Mouse (Mus musculus): ENCODE measurements around the gene Higd1a. TPM values are rescaled to one million over a fixed set of nuclear protein-coding genes. Genes with fewer than 3 reads are reported as not detected.

Higd1a gene
- polyA plus RNA-seq, 1 experiment from 2014 or later = 151 TPM

DNA sequence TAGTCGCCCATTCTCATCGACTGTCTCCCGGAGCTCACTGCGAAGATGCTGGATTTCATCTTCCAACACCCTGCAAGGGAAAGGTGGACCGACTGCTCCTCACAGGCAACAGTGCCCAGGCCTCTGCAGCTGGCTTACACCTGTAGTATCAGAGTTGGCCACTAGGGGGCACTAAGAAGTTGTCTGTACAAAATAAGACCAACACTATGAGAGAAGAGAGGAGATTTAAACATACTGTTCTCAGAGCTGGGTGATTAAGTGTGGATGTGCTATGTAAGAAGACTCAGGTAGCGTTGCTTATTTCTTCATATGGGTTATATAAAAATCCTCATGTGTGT, 27.2 kb downstream of the Higd1a start:
- H3K4me1 ChIP-seq (ENCODE audit: control insufficient read depth, insufficient read depth, low read length) = no peaks in the 10 kb centered on the region
- DNase-seq (ENCODE audit: low spot score) (peak; percentile 86), ATAC-seq (peak; percentile 74; the same call in 1 of the 2 replicates)
- no peak overlapping the region for H3K4me2 ChIP-seq (ENCODE audit: low read length)
- no peak overlapping the region for H3K4me3 ChIP-seq (ENCODE audit: low read depth, low read length)
- H3K27ac ChIP-seq (ENCODE audit: low read depth, low read length) = no peak overlapping the region
- H3K9ac ChIP-seq (ENCODE audit: low read length) = no peak overlapping the region
- no peaks in the 10 kb centered on the region for H3K36me3 ChIP-seq (ENCODE audit: control insufficient read depth, insufficient read depth, low read length)
- H3K27me3 ChIP-seq (replicated peaks; ENCODE audit: control insufficient read depth, insufficient read depth, low read length) = no peaks in the 10 kb centered on the region
- 26% methylated on average over 6 of the region's 6 CpGs for WGBS
- no peaks in the 10 kb centered on the region for H3K9me3 ChIP-seq (replicated peaks; ENCODE audit: control insufficient read depth, low read length)

DNA sequence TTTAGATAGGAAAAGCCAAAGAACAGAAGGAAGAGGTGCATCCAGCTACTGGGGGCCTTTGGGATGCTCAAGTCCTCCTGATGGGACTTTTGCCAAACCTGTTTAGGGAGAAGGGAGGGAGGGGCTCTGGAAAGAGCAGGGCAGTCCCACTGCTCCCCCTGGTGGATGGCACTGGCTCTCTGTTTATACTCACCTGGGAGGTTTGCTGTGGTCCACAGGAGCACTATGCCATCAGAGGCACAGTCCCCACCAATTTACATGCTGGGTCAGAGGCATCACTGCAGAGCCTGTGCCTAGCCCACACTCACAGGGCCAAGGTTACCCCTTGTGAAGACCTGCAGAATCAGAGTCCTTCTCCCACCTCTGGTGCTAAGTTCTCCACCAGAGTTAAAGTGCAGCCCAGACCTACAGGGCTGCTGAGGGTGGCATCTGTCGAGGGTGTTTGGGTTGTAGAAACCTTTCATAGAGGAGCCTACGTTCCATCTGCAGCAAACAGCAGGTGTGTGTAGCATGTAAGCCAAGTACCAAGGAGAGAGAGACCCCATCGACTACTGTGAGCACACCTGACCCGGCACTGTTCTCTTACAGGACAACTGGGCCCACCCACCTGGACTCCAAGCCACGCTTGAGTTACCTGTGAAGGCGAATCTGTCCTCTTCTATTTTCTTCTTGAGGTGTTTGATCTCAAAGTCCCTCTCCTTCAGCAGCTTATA, 27.8 kb downstream of the Higd1a start:
- DNase-seq (ENCODE audit: low spot score) (peak; percentile 48), ATAC-seq (0 out of 2 replicates have a peak, but pooled peaks have one; percentile 25)
- no peak overlapping the region for H3K9ac ChIP-seq (ENCODE audit: low read length)
- H3K4me3 ChIP-seq (ENCODE audit: low read depth, low read length) = no peak overlapping the region
- no peaks in the 10 kb centered on the region for H3K27me3 ChIP-seq (replicated peaks; ENCODE audit: control insufficient read depth, insufficient read depth, low read length)
- H3K9me3 ChIP-seq (replicated peaks; ENCODE audit: control insufficient read depth, low read length) = no peaks in the 10 kb centered on the region
- H3K27ac ChIP-seq (ENCODE audit: low read depth, low read length) = no peak overlapping the region
- 82% methylated on average over 6 of the region's 6 CpGs for WGBS
- no peaks in the 10 kb centered on the region for H3K36me3 ChIP-seq (ENCODE audit: control insufficient read depth, insufficient read depth, low read length)
- H3K4me1 ChIP-seq (ENCODE audit: control insufficient read depth, insufficient read depth, low read length) = no peaks in the 10 kb centered on the region
- no peak overlapping the region for H3K4me2 ChIP-seq (ENCODE audit: low read length)

DNA sequence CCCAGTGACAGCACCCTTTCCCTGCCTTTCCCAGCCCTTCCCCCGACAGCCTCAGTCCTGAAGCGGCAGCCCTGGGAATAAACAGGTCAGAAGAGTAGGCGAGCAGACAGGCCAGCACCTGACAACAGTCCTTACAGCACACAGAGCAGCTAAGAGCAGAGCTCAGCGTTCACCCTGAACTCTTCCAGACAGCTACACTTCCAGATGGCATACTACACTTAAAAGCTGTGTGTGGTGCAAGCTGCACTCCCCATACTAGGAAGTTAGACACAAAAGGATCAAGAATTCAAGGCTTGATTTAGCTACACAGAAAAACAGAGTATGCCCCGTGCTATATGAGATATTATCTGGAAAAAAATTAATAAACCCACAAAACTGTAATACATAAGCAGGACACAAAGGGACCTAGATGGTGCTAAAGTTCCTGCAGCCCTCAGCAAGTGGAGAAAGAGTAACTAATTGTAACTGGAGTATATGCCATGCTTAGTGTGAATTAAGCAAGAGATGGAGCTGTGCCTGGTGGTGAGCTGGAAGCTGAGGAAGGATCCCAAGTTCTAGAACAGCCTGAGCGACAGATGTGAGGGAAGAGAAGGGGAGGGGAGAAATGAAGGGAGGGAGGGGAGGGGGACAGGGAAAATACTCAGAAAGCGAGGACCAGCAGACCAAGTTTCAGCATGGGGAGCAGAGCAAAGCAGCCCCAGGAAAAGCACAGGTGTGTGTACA, 28.7 kb downstream of the Higd1a start:
- no peak overlapping the region for H3K4me3 ChIP-seq (ENCODE audit: low read depth, low read length)
- no peak overlapping the region for H3K4me2 ChIP-seq (ENCODE audit: low read length)
- H3K36me3 ChIP-seq (ENCODE audit: control insufficient read depth, insufficient read depth, low read length) = no peaks in the 10 kb centered on the region
- no peak for DNase-seq (ENCODE audit: low spot score)
- no peaks in the 10 kb centered on the region for H3K9me3 ChIP-seq (replicated peaks; ENCODE audit: control insufficient read depth, low read length)
- H3K9ac ChIP-seq (ENCODE audit: low read length) = no peak overlapping the region
- WGBS = 74% methylated on average over 7 of the region's 7 CpGs
- ATAC-seq = no peak
- no peaks in the 10 kb centered on the region for H3K27me3 ChIP-seq (replicated peaks; ENCODE audit: control insufficient read depth, insufficient read depth, low read length)
- no peak overlapping the region for H3K27ac ChIP-seq (ENCODE audit: low read depth, low read length)
- H3K4me1 ChIP-seq (ENCODE audit: control insufficient read depth, insufficient read depth, low read length) = no peaks in the 10 kb centered on the region

DNA sequence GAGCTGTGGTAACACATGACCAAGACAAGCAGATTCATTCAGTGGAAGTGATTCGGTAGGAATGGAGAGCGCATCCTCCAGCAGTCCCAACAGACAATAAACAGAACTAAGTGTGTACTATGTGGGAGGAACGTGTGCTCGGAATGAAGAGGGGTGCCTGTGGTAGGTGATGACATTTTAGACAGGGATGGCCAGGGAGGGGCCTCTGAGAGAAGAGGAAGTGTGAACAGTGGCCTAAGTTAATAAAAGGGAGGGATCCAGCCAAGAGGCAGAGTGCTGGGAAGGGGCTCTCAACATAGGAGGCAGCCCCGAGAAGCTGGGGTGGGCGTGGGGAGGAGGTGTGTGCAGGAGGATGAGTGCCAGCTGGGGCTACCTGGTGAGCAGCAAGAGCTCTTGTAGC, 29.8 kb downstream of the Higd1a start:
- Histone ChIP-seq H3K27me3 (replicated peaks; ENCODE audit: control insufficient read depth, insufficient read depth, low read length) (no peaks in the 10 kb centered on the region), H3K4me2 (ENCODE audit: low read length) (no peak overlapping the region), H3K9ac (ENCODE audit: low read length) (no peak overlapping the region), H3K4me3 (ENCODE audit: low read depth, low read length) (no peak overlapping the region), H3K4me1 (ENCODE audit: control insufficient read depth, insufficient read depth, low read length) (peaks cover 4% of the 10 kb centered on the region; the same call in 1 of the 2 replicates), H3K27ac (ENCODE audit: low read depth, low read length) (no peak overlapping the region), H3K36me3 (ENCODE audit: control insufficient read depth, insufficient read depth, low read length) (no peaks in the 10 kb centered on the region), H3K9me3 (replicated peaks; ENCODE audit: control insufficient read depth, low read length) (no peaks in the 10 kb centered on the region)
- no peak for DNase-seq (ENCODE audit: low spot score)
- 82% methylated on average over 6 of the region's 6 CpGs for WGBS
- no peak for ATAC-seq

DNA sequence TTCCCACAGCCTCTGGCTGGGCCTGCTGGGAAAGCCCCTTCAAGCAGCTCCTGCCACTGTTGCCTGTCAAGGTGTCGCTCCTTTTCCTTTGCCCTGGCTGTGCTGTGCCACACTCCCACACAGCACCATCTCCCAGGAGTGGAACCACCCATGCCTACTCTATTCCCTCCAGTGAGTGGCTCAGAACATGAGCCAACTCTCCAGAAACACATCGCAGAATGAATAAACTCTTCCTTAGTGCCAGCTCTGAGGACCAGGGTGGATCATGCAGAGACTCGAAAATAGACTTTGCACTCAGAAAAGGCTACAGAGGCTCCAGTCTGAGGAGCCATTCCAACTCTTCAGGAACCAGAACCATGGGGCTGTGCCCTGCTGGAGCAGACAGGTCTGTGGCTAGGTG, 31.8 kb downstream of the Higd1a start:
- Histone ChIP-seq H3K9me3 (replicated peaks; ENCODE audit: control insufficient read depth, low read length) (no peaks in the 10 kb centered on the region), H3K36me3 (ENCODE audit: control insufficient read depth, insufficient read depth, low read length) (no peaks in the 10 kb centered on the region), H3K9ac (ENCODE audit: low read length) (no peak overlapping the region), H3K4me1 (ENCODE audit: control insufficient read depth, insufficient read depth, low read length) (peaks cover 10% of the 10 kb centered on the region; the same call in 1 of the 2 replicates), H3K4me2 (ENCODE audit: low read length) (no peak overlapping the region), H3K4me3 (ENCODE audit: low read depth, low read length) (no peak overlapping the region), H3K27ac (ENCODE audit: low read depth, low read length) (no peak overlapping the region), H3K27me3 (replicated peaks; ENCODE audit: control insufficient read depth, insufficient read depth, low read length) (no peaks in the 10 kb centered on the region)
- no peak for ATAC-seq
- DNase-seq (ENCODE audit: low spot score) = no peak
- 89% methylated on average over 3 of the region's 3 CpGs for WGBS

DNA sequence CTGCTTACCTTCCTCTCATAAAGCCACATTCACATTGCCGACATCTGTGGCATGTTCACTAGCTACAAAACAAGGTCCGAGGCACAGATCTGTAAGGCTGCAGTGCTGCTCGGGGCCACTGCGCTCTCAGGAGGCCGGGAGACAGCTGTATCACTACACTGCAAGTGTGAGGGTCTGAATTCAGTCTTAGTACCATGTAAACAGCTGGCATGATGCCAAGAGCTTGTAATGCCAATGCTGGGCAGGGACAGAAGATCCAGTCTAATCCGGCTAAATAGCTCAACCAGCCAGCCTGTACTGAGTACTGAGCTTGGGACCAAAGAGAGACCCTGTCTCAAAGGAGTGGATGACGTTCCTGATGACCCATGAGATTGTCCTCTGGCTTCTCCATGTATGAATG, 34.2 kb downstream of the Higd1a start:
- WGBS = 43% methylated on average over 7 of the region's 7 CpGs
- peaks cover 10% of the 10 kb centered on the region; the same call in 1 of the 2 replicates for H3K4me1 ChIP-seq (ENCODE audit: control insufficient read depth, insufficient read depth, low read length)
- no peaks in the 10 kb centered on the region for H3K9me3 ChIP-seq (replicated peaks; ENCODE audit: control insufficient read depth, low read length)
- peak; percentile 80 for DNase-seq (ENCODE audit: low spot score)
- H3K27me3 ChIP-seq (replicated peaks; ENCODE audit: control insufficient read depth, insufficient read depth, low read length) = no peaks in the 10 kb centered on the region
- no peaks in the 10 kb centered on the region for H3K36me3 ChIP-seq (ENCODE audit: control insufficient read depth, insufficient read depth, low read length)
- H3K27ac ChIP-seq (ENCODE audit: low read depth, low read length) = no peak overlapping the region
- no peak overlapping the region for H3K4me2 ChIP-seq (ENCODE audit: low read length)
- H3K9ac ChIP-seq (ENCODE audit: low read length) = no peak overlapping the region
- H3K4me3 ChIP-seq (ENCODE audit: low read depth, low read length) = no peak overlapping the region
- ATAC-seq = peak; percentile 42

DNA sequence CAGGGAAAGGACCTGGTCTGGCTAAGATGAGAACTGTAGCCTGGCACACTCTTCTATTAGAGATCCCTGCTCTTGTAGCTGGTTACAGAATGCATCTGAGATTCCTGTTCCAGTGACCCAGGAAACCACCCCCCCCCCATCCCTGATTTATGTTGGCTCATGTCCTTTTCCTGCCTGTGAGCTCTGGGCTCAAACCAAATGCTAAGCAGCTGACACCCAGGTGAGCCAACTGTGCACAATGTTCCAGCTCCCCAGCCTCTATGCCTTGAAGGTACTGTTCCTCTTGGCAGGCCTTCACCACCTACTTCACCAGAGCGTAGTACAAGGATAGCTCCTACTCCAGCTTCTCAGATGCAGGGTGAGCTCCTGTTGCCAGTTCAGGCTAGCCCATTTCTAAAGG, 35.1 kb downstream of the Higd1a start:
- H3K4me2 ChIP-seq (ENCODE audit: low read length) = no peak overlapping the region
- DNase-seq (ENCODE audit: low spot score) (peak; percentile 28), ATAC-seq (peak; percentile 8; the same call in 1 of the 2 replicates)
- no peaks in the 10 kb centered on the region for H3K36me3 ChIP-seq (ENCODE audit: control insufficient read depth, insufficient read depth, low read length)
- no peak overlapping the region for H3K9ac ChIP-seq (ENCODE audit: low read length)
- 74% methylated on average over 1 of the region's 1 CpGs for WGBS
- no peak overlapping the region for H3K4me3 ChIP-seq (ENCODE audit: low read depth, low read length)
- peak overlapping the region; percentile 76 for H3K27ac ChIP-seq (ENCODE audit: low read depth, low read length)
- H3K9me3 ChIP-seq (replicated peaks; ENCODE audit: control insufficient read depth, low read length) = no peaks in the 10 kb centered on the region
- H3K27me3 ChIP-seq (replicated peaks; ENCODE audit: control insufficient read depth, insufficient read depth, low read length) = no peaks in the 10 kb centered on the region
- H3K4me1 ChIP-seq (ENCODE audit: control insufficient read depth, insufficient read depth, low read length) = peaks cover 10% of the 10 kb centered on the region; the same call in 1 of the 2 replicates

DNA sequence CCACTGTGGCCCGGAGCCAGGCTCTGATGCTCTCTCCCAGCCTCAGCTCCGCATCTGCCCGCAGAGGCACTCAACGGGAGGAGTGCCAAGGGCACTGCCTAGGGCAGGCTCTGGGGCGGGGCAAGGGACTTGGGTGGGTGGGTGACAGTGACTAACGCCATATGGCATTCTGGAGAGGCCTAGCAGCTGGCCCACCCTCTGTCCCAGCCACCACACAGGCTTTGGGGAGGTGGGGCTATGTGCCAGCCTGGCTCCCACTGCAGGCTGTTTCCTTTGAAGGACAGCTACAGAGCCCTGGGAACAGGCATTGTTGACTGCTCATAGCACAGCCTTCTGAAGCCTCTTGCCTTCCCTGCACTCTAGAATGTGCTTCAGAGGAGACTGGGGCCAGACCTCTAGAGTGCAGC, 35.6 kb downstream of the Higd1a start:
- Histone ChIP-seq H3K9me3 (replicated peaks; ENCODE audit: control insufficient read depth, low read length) (no peaks in the 10 kb centered on the region), H3K36me3 (ENCODE audit: control insufficient read depth, insufficient read depth, low read length) (no peaks in the 10 kb centered on the region), H3K27me3 (replicated peaks; ENCODE audit: control insufficient read depth, insufficient read depth, low read length) (no peaks in the 10 kb centered on the region), H3K9ac (ENCODE audit: low read length) (no peak overlapping the region), H3K27ac (ENCODE audit: low read depth, low read length) (peak overlapping the region; percentile 76), H3K4me1 (ENCODE audit: control insufficient read depth, insufficient read depth, low read length) (peaks cover 10% of the 10 kb centered on the region; the same call in 1 of the 2 replicates), H3K4me2 (ENCODE audit: low read length) (no peak overlapping the region), H3K4me3 (ENCODE audit: low read depth, low read length) (no peak overlapping the region)
- WGBS = 44% methylated on average over 6 of the region's 6 CpGs
- ATAC-seq (peak; percentile 92), DNase-seq (ENCODE audit: low spot score) (peak; percentile 83)

DNA sequence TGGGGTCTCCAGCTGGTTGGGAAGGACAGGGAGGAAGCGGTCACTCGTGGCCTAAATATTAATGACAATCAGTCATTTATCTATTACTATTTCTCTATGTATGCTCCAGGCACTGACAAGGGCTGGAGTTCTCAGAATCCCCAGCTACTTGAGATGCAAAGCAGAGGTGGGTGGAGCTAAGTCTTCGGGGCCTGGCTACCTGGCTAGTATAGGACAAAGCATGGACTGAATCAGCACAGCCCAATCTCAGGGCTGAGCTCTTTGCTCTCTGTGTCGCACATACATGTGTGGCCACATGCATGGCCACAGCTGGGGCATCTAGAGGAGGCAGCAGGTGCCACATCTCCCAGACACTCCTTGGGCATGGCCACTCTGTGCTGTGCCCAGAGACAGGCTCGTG, 37.4 kb downstream of the Higd1a start:
- no peaks in the 10 kb centered on the region for H3K27me3 ChIP-seq (replicated peaks; ENCODE audit: control insufficient read depth, insufficient read depth, low read length)
- H3K36me3 ChIP-seq (ENCODE audit: control insufficient read depth, insufficient read depth, low read length) = no peaks in the 10 kb centered on the region
- H3K4me3 ChIP-seq (ENCODE audit: low read depth, low read length) = no peak overlapping the region
- H3K4me2 ChIP-seq (ENCODE audit: low read length) = no peak overlapping the region
- H3K9ac ChIP-seq (ENCODE audit: low read length) = no peak overlapping the region
- WGBS = 73% methylated on average over 5 of the region's 5 CpGs
- H3K9me3 ChIP-seq (replicated peaks; ENCODE audit: control insufficient read depth, low read length) = no peaks in the 10 kb centered on the region
- no peak overlapping the region for H3K27ac ChIP-seq (ENCODE audit: low read depth, low read length)
- DNase-seq (ENCODE audit: low spot score) (no peak), ATAC-seq (no peak)
- peaks cover 10% of the 10 kb centered on the region; the same call in 1 of the 2 replicates for H3K4me1 ChIP-seq (ENCODE audit: control insufficient read depth, insufficient read depth, low read length)
